34 mouse cellular contexts compared by ENCODE assay signal in the genomic region with DNA sequence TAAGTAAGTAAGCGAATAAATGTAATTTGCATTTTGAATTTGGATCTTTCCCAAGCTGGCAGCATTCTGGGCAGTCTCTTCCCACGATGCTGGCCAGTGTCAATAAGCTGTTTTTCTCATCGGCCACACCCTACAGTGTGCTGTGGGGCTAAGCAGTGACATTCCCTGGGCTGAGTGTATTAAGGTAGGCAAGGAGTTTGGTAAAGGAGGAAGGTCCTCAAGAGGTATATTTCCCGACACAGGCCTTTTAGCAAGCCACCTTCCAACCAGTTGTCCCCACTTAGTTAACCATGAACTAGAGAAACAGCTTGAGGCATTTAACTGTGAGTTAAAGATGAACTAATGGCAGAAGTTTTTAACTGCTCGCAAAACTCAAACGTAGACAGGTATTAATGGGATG. TPM values are rescaled to one million over a fixed set of nuclear protein-coding genes. Genes with fewer than 3 reads are reported as not detected.
DNase-seq lines count a peak whose midpoint lies in the region; ATAC-seq and TF ChIP-seq lines count a peak whose summit lies in the region.
"Had no signal": no experiment of that assay in that cellular context is flagged by ENCODE, and none has a peak within 500 bp of the region (broad histone marks: within the 10 kb centered on the region; RNA-seq: fewer than 3 reads in every experiment).

No protein-coding gene starts in this region.

- H3K27me3 ChIP-seq in intestine, embryonic 15.5 days (replicated peaks), result no peaks in the 10 kb centered on the region
- H3K27me3 ChIP-seq in intestine, postnatal 0 days (replicated peaks; ENCODE audit: control insufficient read depth, insufficient read depth, low read length), result no peaks in the 10 kb centered on the region
- no peaks in the 10 kb centered on the region for H3K27me3 ChIP-seq in kidney, adult 2 months (replicated peaks; ENCODE audit: control insufficient read depth, insufficient read depth, low read length)
- no peaks in the 10 kb centered on the region for H3K27me3 ChIP-seq in kidney, postnatal 0 days (ENCODE audit: insufficient read depth, low read length)
- H3K27me3 ChIP-seq in small intestine, adult 2 months (ENCODE audit: control insufficient read depth, insufficient read depth, low read length), result no peaks in the 10 kb centered on the region
- H3K27me3 ChIP-seq: forebrain, embryonic 13.5 days; heart, embryonic 13.5 days; liver, embryonic 12.5 days had no signal

- no peak overlapping the region for H3K9ac ChIP-seq in intestine, embryonic 15.5 days
- no peak overlapping the region for H3K9ac ChIP-seq in intestine, postnatal 0 days (ENCODE audit: low read depth, low read length)
- H3K9ac ChIP-seq in kidney, postnatal 0 days (ENCODE audit: low read depth, low read length), result no peak overlapping the region
- H3K9ac ChIP-seq: forebrain, embryonic 13.5 days; heart, embryonic 13.5 days; hindbrain, embryonic 14.5 days; liver, embryonic 12.5 days; liver, postnatal 0 days had no signal

- no peak for TF ChIP-seq POLR2A in kidney, adult 2 months (IDR thresholded peaks at IDR 0.05; ENCODE audit: low read depth, low read length)
- TF ChIP-seq POLR2A in small intestine, adult 2 months (IDR thresholded peaks at IDR 0.05; ENCODE audit: low read depth, low read length), result no peak

- no peak overlapping the region for H3K4me2 ChIP-seq in intestine, embryonic 15.5 days (replicated peaks)
- H3K4me2 ChIP-seq in intestine, postnatal 0 days (replicated peaks; ENCODE audit: low read depth), result no peak overlapping the region
- H3K4me2 ChIP-seq in kidney, postnatal 0 days (ENCODE audit: low read length), result no peak overlapping the region
- H3K4me2 ChIP-seq: forebrain, embryonic 13.5 days; heart, embryonic 13.5 days; hindbrain, embryonic 14.5 days; liver, embryonic 12.5 days; midbrain, embryonic 11.5 days had no signal

- H3K4me1 ChIP-seq in intestine, embryonic 15.5 days (replicated peaks), result no peaks in the 10 kb centered on the region
- H3K4me1 ChIP-seq in intestine, postnatal 0 days (replicated peaks; ENCODE audit: control insufficient read depth, insufficient read depth, low read length), result peaks cover 7% of the 10 kb centered on the region; the same call in 1 of the 2 replicates
- peaks cover 18% of the 10 kb centered on the region for H3K4me1 ChIP-seq in kidney, adult 2 months (ENCODE audit: control insufficient read depth, insufficient read depth, low read length)
- H3K4me1 ChIP-seq in kidney, postnatal 0 days (replicated peaks; ENCODE audit: insufficient read depth, low read length), result no peaks in the 10 kb centered on the region
- peaks cover 3% of the 10 kb centered on the region; the same call in 1 of the 2 replicates for H3K4me1 ChIP-seq in small intestine, adult 2 months (ENCODE audit: control insufficient read depth, insufficient read depth, insufficient read length, low read length)
- H3K4me1 ChIP-seq: forebrain, embryonic 13.5 days; liver, embryonic 12.5 days had no signal

- H3K27ac ChIP-seq in intestine, embryonic 15.5 days, result no peak overlapping the region
- no peak overlapping the region for H3K27ac ChIP-seq in intestine, postnatal 0 days (ENCODE audit: low read depth, low read length)
- peak overlapping the region; percentile 100 for H3K27ac ChIP-seq in kidney, adult 2 months (ENCODE audit: insufficient read depth, low read depth, low read length)
- no peak overlapping the region for H3K27ac ChIP-seq in kidney, postnatal 0 days
- H3K27ac ChIP-seq in small intestine, adult 2 months (ENCODE audit: insufficient read depth, low read depth, low read length), result peak overlapping the region; percentile 70; the same call in 1 of the 2 replicates
- H3K27ac ChIP-seq: forebrain, embryonic 13.5 days; heart, adult 2 months; heart, embryonic 13.5 days; hindbrain, embryonic 14.5 days; left cerebral cortex, adult 2 months; liver, embryonic 12.5 days had no signal

- peak; percentile 89 for DNase-seq in kidney, adult 2 months
- peak; percentile 25 for DNase-seq in kidney, postnatal 0 days (ENCODE audit: low spot score)
- no peak for DNase-seq in gastrocnemius, postnatal 4 days (ENCODE audit: low spot score in 2 of 2)
- DNase-seq in frontal cortex, postnatal 14 days (ENCODE audit: low spot score in 2 of 2), result no peak
- DNase-seq: adrenal gland, postnatal 10 days; cerebellum, adult 9-10 months; cerebellum, postnatal 36 days; gastrocnemius, postnatal 25 days; heart, adult 2 months; heart, postnatal 10 days; left cerebral cortex, postnatal 4 days; liver, postnatal 0 days; lung, postnatal 36 days; thymus, postnatal 25 days had no signal

- TF ChIP-seq CTCF in intestine, postnatal 0 days (IDR thresholded peaks at IDR 0.05; ENCODE audit: low read depth), result no peak
- TF ChIP-seq CTCF in kidney, adult 2 months (conservative IDR thresholded peaks at IDR 0.05; ENCODE audit: insufficient read depth, insufficient read length, low read depth, low read length), result no peak
- no peak for TF ChIP-seq CTCF in kidney, postnatal 0 days (IDR thresholded peaks at IDR 0.05; ENCODE audit: low read depth)
- no peak for TF ChIP-seq CTCF in small intestine, adult 2 months (IDR thresholded peaks at IDR 0.05; ENCODE audit: extremely low read depth, insufficient read length, insufficient replicate concordance, low read depth, low read length)

- no peaks in the 10 kb centered on the region for H3K9me3 ChIP-seq in intestine, embryonic 15.5 days
- H3K9me3 ChIP-seq in intestine, postnatal 0 days (ENCODE audit: control insufficient read depth), result no peaks in the 10 kb centered on the region
- no peaks in the 10 kb centered on the region for H3K9me3 ChIP-seq in kidney, postnatal 0 days (replicated peaks; ENCODE audit: low read length)
- H3K9me3 ChIP-seq: forebrain, embryonic 13.5 days; G1E; heart, embryonic 13.5 days; liver, embryonic 12.5 days had no signal

- WGBS in intestine, embryonic 15.5 days, result 71% methylated on average over 6 of the region's 6 CpGs
- whole genome bisulfite sequencing in intestine, postnatal 0 days, result 51% methylated on average over 6 of the region's 6 CpGs
- 37% methylated on average over 6 of the region's 6 CpGs for WGBS in kidney, adult 2 months
- WGBS in kidney, postnatal 0 days, result 67% methylated on average over 6 of the region's 6 CpGs
- WGBS in small intestine, adult 2 months, result 32% methylated on average over 6 of the region's 6 CpGs

- no peak overlapping the region for H3K4me3 ChIP-seq in intestine, embryonic 15.5 days (replicated peaks)
- H3K4me3 ChIP-seq in intestine, postnatal 0 days (ENCODE audit: low read depth, low read length), result no peak overlapping the region
- no peak overlapping the region for H3K4me3 ChIP-seq in kidney, adult 2 months (ENCODE audit: insufficient read depth, low read depth, low read length)
- no peak overlapping the region for H3K4me3 ChIP-seq in kidney, postnatal 0 days (replicated peaks; ENCODE audit: low read depth, low read length)
- no peak overlapping the region for H3K4me3 ChIP-seq in small intestine, adult 2 months (ENCODE audit: low read depth, low read length)
- H3K4me3 ChIP-seq: forebrain, embryonic 13.5 days; heart, adult 2 months; heart, embryonic 13.5 days; left cerebral cortex, adult 2 months; liver, embryonic 12.5 days had no signal

- no peaks in the 10 kb centered on the region for H3K36me3 ChIP-seq in intestine, embryonic 15.5 days
- no peaks in the 10 kb centered on the region for H3K36me3 ChIP-seq in intestine, postnatal 0 days (ENCODE audit: control insufficient read depth, insufficient read depth)
- no peaks in the 10 kb centered on the region for H3K36me3 ChIP-seq in kidney, adult 2 months (ENCODE audit: control insufficient read depth, insufficient read depth, low read length)
- H3K36me3 ChIP-seq in kidney, postnatal 0 days (ENCODE audit: insufficient read depth, low read length), result no peaks in the 10 kb centered on the region
- H3K36me3 ChIP-seq in small intestine, adult 2 months (ENCODE audit: control insufficient read depth, insufficient read depth, low read length), result no peaks in the 10 kb centered on the region
- H3K36me3 ChIP-seq: G1E; heart, embryonic 13.5 days; liver, embryonic 12.5 days had no signal

- peak; percentile 50; the same call in 1 of the 2 replicates for ATAC-seq in intestine, embryonic 15.5 days
- no peak for ATAC-seq in intestine, postnatal 0 days
- no peak for ATAC-seq in kidney, postnatal 0 days (replicated peaks; ENCODE audit: low FRiP score, low read depth)
- ATAC-seq: forebrain, embryonic 13.5 days; liver, embryonic 12.5 days; liver, postnatal 0 days; midbrain, embryonic 16.5 days had no signal

RNA-seq across cellular contexts. Expression of a gene that starts 18.2 kb away (rescaled TPM):
- 15.8 and 16.0 TPM in 2 replicates for polyA plus RNA-seq in intestine, embryonic 15.5 days (2015; fragmentation: Nextera tagmentation; extraction: Ambion mirVana)
- 4.9 and 5.1 TPM in 2 replicates for polyA plus RNA-seq in intestine, postnatal 0 days (2015; fragmentation: Nextera tagmentation; extraction: Ambion mirVana)
- 11.6 and 12.9 TPM in 2 replicates for polyA plus RNA-seq in kidney, adult 2 months (2012; rRNA removed)
- 21.0 and 22.1 TPM in 2 replicates for polyA plus RNA-seq in kidney, postnatal 0 days (2015; fragmentation: Nextera tagmentation; extraction: Ambion mirVana)
- 6.5 and 18.7 TPM in 2 replicates for polyA plus RNA-seq in small intestine, adult 2 months (2012; rRNA removed)
- 10 to 100 TPM; 43.0 to 43.4 TPM for total RNA-seq in gastrocnemius, postnatal 4 days (2021)
- total RNA-seq: hematopoietic stem cell, adult 5-6 weeks had no signal
- polyA plus RNA-seq: G1E had no signal

RNA-seq across cellular contexts. Expression of a gene that starts 49.3 kb away (rescaled TPM):
- polyA plus RNA-seq in intestine, embryonic 15.5 days (2015; fragmentation: Nextera tagmentation; extraction: Ambion mirVana), result not detected in 2 replicates
- not detected in 2 replicates for polyA plus RNA-seq in intestine, postnatal 0 days (2015; fragmentation: Nextera tagmentation; extraction: Ambion mirVana)
- polyA plus RNA-seq in kidney, adult 2 months (2012; rRNA removed), result not detected in 2 replicates
- not detected in 2 replicates for polyA plus RNA-seq in kidney, postnatal 0 days (2015; fragmentation: Nextera tagmentation; extraction: Ambion mirVana)
- not detected in 2 replicates for polyA plus RNA-seq in small intestine, adult 2 months (2012; rRNA removed)
- not detected for total RNA-seq in gastrocnemius, postnatal 4 days (2021)
- total RNA-seq: adrenal gland, postnatal 10 days; gastrocnemius, adult 18-20 months; gastrocnemius, postnatal 25 days; heart, adult 2 months; heart, postnatal 10 days; hematopoietic stem cell, adult 5-6 weeks; layer of hippocampus, adult 18-20 months; layer of hippocampus, postnatal 14 days; left cerebral cortex, adult 2 months; left cerebral cortex, postnatal 4 days; megakaryocyte, adult 5-6 weeks had no signal
- polyA plus RNA-seq: embryonic facial prominence, embryonic 11.5 days; forebrain, embryonic 13.5 days; G1E; heart, adult 2 months; heart, embryonic 13.5 days; hindbrain, embryonic 14.5 days; liver, embryonic 12.5 days; liver, postnatal 0 days; lung, embryonic 16.5 days; midbrain, embryonic 11.5 days; midbrain, embryonic 16.5 days; neural tube, embryonic 11.5 days; stomach, embryonic 14.5 days had no signal

Comparison
In these comparisons a context has a peak if more than half of its experiments do, and no peak if none do; other contexts are left out.
1. H3K27ac ChIP-seq: peak in kidney, adult 2 months (single experiment) and small intestine, adult 2 months (single experiment); none in intestine, embryonic 15.5 days (single experiment), intestine, postnatal 0 days (single experiment) and kidney, postnatal 0 days (single experiment).
2. DNase-seq: peak in kidney, adult 2 months (single experiment) and kidney, postnatal 0 days (single experiment); none in gastrocnemius, postnatal 4 days (0 of 2) and frontal cortex, postnatal 14 days (0 of 2).